Mouse (Mus musculus) hindbrain, postnatal 0 days (tissue): ENCODE data around the gene Epop. TPM values are rescaled to one million over a fixed set of nuclear protein-coding genes. Genes with fewer than 3 reads are reported as not detected.
A peak's percentile ranks its signal among the peaks of the same experiment; 100 is the strongest.

Experiments used
- ATAC-seq: fragments of 200-750 bp; cut with Nextera tagmentation; 2 replicates; pipeline ENCODE4 v1.8.0; 2017; ENCODE audit warnings: mild to moderate bottlenecking, moderate TSS enrichment, moderate library complexity
- DNase-seq: peaks from one replicate; pipeline ENCODE4 v3.0.0-alpha.2; 2015; ENCODE audit warnings: low spot score
- H3K27ac ChIP-seq: fragments of 300-500 bp; sonication (generic); 2 replicates; pipeline ENCODE4 v1.5.1; 2014; ENCODE audit warnings: mild to moderate bottlenecking
- H3K27me3 ChIP-seq: fragments of 300-500 bp; sonication (generic); 2 replicates; pipeline ENCODE4 v1.6.1; 2014; ENCODE audit warnings: low read length, mixed read lengths; ENCODE audit not compliant: insufficient read depth
- H3K36me3 ChIP-seq: fragments of 300-500 bp; sonication (generic); 2 replicates; pipeline ENCODE4 v1.6.1; 2014; ENCODE audit warnings: low read length, mixed read lengths; ENCODE audit not compliant: insufficient read depth
- H3K4me1 ChIP-seq: fragments of 300-500 bp; sonication (generic); 2 replicates; pipeline ENCODE4 v1.6.1; 2014; ENCODE audit warnings: antibody characterized with exemption, low read length, mixed read lengths; ENCODE audit not compliant: insufficient read depth
- H3K4me2 ChIP-seq: fragments of 300-500 bp; sonication (generic); 2 replicates; pipeline ENCODE4 v1.6.1; 2014; ENCODE audit warnings: low read depth, mild to moderate bottlenecking, low read length, moderate library complexity, mixed read lengths
- H3K4me3 ChIP-seq: fragments of 300-500 bp; sonication (generic); 2 replicates; pipeline ENCODE4 v1.5.1; 2014; ENCODE audit warnings: low read length
- H3K9ac ChIP-seq: fragments of 300-500 bp; sonication (generic); replicated peaks from 2 replicates; pipeline ENCODE4 v1.6.1; 2014; ENCODE audit warnings: mild to moderate bottlenecking, low read length, moderate library complexity, mixed read lengths
- H3K9me3 ChIP-seq: fragments of 300-500 bp; sonication (generic); 2 replicates; pipeline ENCODE4 v1.6.1; 2016; ENCODE audit warnings: low read length, mixed read lengths
- CTCF ChIP-seq: IDR thresholded peaks from 2 replicates; pipeline ENCODE4 v1.5.1; 2016; ENCODE audit warnings: antibody characterized with exemption, control low read depth, low read depth
- WGBS: fragments of 180-500 bp; shearing (Covaris S2); extraction: QIAGEN DNeasy Blood & Tissue Kit; methylation state at CpG from one replicate; pipeline ENCODE4 v1.1.7; 2014; 5-methylcytosine and 5-hydroxymethylcytosine counted together
- polyA plus RNA-seq: library from polyadenylated mRNA; unstranded; fragments of >200 nt; fragmentation: Nextera tagmentation; extraction: Ambion mirVana; gene quantifications from 2 replicates; pipeline ENCODE4 v1.2.1, GENCODE M21; 2015
- total RNA-seq: library from RNA; depleted of rRNA; stranded (reverse); fragments of >200 nt; gene quantifications from 2 replicates; pipeline ENCODE4 v1.2.3, GENCODE M21; 2014

The Epop gene
- total and polyA plus RNA-seq, 2 experiments from 2014 or later = 2.4 to 11.0 TPM

DNA sequence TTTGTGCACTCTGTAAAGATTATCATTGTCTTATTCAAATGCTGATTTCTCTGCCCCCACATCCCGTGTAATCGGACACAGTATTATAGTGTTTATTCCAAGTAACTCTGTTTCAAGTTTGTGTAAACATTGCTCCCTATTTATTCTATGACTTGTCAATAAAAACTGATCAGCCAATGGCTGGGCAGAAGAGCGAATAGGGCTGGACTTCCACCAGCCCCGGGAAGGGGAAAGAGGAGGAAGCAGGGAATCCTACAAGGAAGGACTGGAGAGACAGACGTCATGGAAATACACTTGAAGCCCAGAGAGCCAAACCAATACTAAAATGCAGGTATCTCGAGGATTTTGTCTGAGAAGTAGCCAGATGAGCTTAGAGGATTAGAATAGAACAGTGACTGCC lies 35.4 kb downstream of the Epop start:
- no peak for TF ChIP-seq CTCF
- Histone ChIP-seq H3K27ac (no peak overlapping the region), H3K4me2 (no peak overlapping the region), H3K4me3 (no peak overlapping the region), H3K36me3 (no peaks in the 10 kb centered on the region), H3K9me3 (no peaks in the 10 kb centered on the region), H3K27me3 (no peaks in the 10 kb centered on the region; the same call in 1 of the 2 replicates), H3K9ac (no peak overlapping the region), H3K4me1 (no peaks in the 10 kb centered on the region; the same call in 1 of the 2 replicates)
- DNase-seq = no peak
- WGBS = 50% methylated on average over 6 of the region's 6 CpGs
- ATAC-seq = no peak

GRCm38 (mm10) chr11:97591910-97592309 lies 37.6 kb downstream of the Epop start:
- no peak overlapping the region for H3K4me2 ChIP-seq
- H3K9me3 ChIP-seq = no peaks in the 10 kb centered on the region
- ATAC-seq = no peak
- H3K9ac ChIP-seq = no peak overlapping the region
- no peak for DNase-seq
- H3K36me3 ChIP-seq = no peaks in the 10 kb centered on the region
- 33% methylated on average over 5 of the region's 5 CpGs for WGBS
- TF ChIP-seq CTCF = no peak
- no peak overlapping the region for H3K4me3 ChIP-seq
- no peak overlapping the region for H3K27ac ChIP-seq
- H3K4me1 ChIP-seq = no peaks in the 10 kb centered on the region; the same call in 1 of the 2 replicates
- H3K27me3 ChIP-seq = no peaks in the 10 kb centered on the region; the same call in 1 of the 2 replicates

DNA sequence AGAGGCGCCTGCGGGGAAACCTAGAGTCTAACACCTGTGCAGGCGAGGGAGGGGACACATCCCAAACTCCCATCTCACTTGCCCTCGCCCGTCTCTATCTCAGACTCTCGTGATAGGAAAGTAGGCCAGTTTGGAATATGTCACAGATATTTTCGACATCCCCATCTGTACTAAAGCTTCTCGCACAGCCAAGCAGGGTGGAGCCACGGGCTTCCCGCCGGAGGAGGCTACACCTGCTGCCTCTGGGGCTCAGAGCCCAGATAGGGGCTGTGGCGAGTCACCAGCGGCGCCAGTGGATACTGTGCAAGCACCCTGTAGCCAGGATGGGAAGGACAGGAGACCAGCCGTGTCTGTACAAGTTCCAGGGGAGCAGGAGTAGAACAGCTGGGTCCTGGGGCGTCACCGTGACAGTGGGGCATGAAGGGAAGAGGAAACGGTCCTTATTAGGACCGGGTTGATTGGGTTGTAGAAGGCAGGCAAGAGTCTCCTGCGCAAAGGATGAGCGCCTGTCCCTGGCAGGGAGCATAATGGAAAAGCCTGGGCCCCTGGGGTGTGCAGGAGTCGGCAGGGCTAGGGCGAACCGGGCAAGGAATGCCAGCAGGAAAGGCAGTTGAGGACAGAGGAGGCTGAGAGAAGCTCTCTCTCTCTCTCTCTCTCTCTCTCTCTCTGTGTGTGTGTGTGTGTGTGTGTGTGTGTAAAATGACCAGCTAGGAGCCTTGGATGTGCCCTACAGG lies 39.1 kb downstream of the Epop start:
- Histone ChIP-seq H3K36me3 (no peaks in the 10 kb centered on the region), H3K27me3 (no peaks in the 10 kb centered on the region; the same call in 1 of the 2 replicates), H3K9me3 (no peaks in the 10 kb centered on the region), H3K4me1 (no peaks in the 10 kb centered on the region; the same call in 1 of the 2 replicates), H3K27ac (no peak overlapping the region), H3K9ac (no peak overlapping the region), H3K4me3 (no peak overlapping the region), H3K4me2 (peak overlapping the region; percentile 27; the same call in 1 of the 2 replicates)
- DNase-seq (no peak), ATAC-seq (no peak)
- no peak for TF ChIP-seq CTCF
- WGBS = 27% methylated on average over 24 of the region's 24 CpGs

GRCm38 (mm10) chr11:97589216-97589615 lies 40.3 kb downstream of the Epop start:
- Histone ChIP-seq H3K27ac (no peak overlapping the region), H3K4me1 (no peaks in the 10 kb centered on the region; the same call in 1 of the 2 replicates), H3K4me3 (no peak overlapping the region), H3K36me3 (no peaks in the 10 kb centered on the region), H3K27me3 (no peaks in the 10 kb centered on the region; the same call in 1 of the 2 replicates), H3K4me2 (no peak overlapping the region), H3K9me3 (no peaks in the 10 kb centered on the region), H3K9ac (no peak overlapping the region)
- DNase-seq (no peak), ATAC-seq (no peak)
- 8% methylated on average over 10 of the region's 10 CpGs for WGBS
- TF ChIP-seq CTCF = no peak

DNA sequence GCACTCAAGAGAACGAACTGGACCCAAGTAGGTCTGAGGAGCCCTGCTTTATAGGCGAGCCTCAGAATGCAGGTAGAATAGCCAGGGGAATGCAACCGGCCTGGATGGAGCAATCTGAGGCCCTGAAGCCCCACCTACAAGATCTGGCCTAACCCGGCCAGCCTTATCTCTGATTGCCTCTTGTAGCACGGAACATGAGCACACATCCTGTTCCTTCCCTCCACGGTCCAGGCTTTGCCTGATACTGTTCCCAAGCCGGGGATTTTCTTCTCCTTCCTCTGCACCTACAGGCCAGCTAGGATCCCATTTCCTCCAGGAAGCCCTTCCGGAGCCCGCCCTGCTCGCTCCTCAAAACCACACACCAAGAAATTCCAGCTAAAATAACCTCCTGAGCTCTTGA lies 43.6 kb downstream of the Epop start:
- Histone ChIP-seq H3K4me1 (no peaks in the 10 kb centered on the region; the same call in 1 of the 2 replicates), H3K9ac (no peak overlapping the region), H3K4me3 (no peak overlapping the region), H3K27me3 (no peaks in the 10 kb centered on the region; the same call in 1 of the 2 replicates), H3K9me3 (no peaks in the 10 kb centered on the region), H3K27ac (no peak overlapping the region), H3K36me3 (no peaks in the 10 kb centered on the region), H3K4me2 (no peak overlapping the region)
- DNase-seq (no peak), ATAC-seq (no peak)
- WGBS = 82% methylated on average over 10 of the region's 10 CpGs
- TF ChIP-seq CTCF = no peak

GRCm38 (mm10) chr11:97584476-97584875 lies 45.0 kb downstream of the Epop start:
- Histone ChIP-seq H3K4me1 (no peaks in the 10 kb centered on the region), H3K27me3 (no peaks in the 10 kb centered on the region; the same call in 1 of the 2 replicates), H3K4me3 (no peak overlapping the region), H3K4me2 (no peak overlapping the region), H3K9me3 (no peaks in the 10 kb centered on the region), H3K27ac (no peak overlapping the region), H3K9ac (no peak overlapping the region), H3K36me3 (no peaks in the 10 kb centered on the region)
- WGBS = 79% methylated on average over 7 of the region's 7 CpGs
- TF ChIP-seq CTCF = no peak
- ATAC-seq (no peak), DNase-seq (no peak)

GRCm38 (mm10) chr11:97579088-97579857 lies 50.2 kb downstream of the Epop start:
- TF ChIP-seq CTCF = no peak
- H3K36me3 ChIP-seq = no peaks in the 10 kb centered on the region
- no peaks in the 10 kb centered on the region for H3K9me3 ChIP-seq
- no peak overlapping the region for H3K9ac ChIP-seq
- DNase-seq (no peak), ATAC-seq (no peak)
- WGBS = 15% methylated on average over 10 of the region's 10 CpGs
- peaks cover 8% of the 10 kb centered on the region; the same call in 1 of the 2 replicates for H3K4me1 ChIP-seq
- H3K4me3 ChIP-seq = no peak overlapping the region
- H3K4me2 ChIP-seq = no peak overlapping the region
- H3K27ac ChIP-seq = no peak overlapping the region
- no peaks in the 10 kb centered on the region for H3K27me3 ChIP-seq
